In the genomic region with DNA sequence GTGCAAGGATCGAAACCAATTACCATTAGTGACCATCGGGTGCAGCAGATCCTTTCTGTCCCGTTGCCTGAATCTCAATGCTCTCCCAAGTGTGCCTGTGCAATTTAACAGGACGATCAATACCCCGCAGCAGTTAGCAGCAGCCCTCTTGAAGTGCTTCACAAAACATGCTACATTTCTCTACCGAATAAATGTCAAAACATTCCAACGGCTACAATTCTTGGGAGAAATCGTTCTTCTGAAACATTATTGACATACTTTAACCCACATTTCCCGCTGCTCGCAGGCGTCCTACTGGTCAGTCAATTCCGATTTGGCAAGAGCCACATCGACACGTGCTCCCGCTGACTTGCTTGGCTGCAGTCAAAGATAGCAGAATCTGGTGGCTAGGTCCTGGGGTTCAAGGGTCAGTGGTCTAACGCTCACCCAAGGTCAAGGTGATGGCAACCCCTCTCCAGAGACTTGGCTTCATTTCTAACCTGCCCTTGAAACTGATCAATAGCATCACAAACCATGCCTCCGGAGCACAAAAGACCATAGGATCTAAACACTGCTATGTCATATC, we compare ENCODE assay signal across 20 mouse cellular contexts.
DNase-seq lines count a peak whose midpoint lies in the region; ATAC-seq lines count a peak whose summit lies in the region.
"Had no signal": no experiment of that assay in that cellular context is flagged by ENCODE, and none has a peak within 500 bp of the region (broad histone marks: within the 10 kb centered on the region; RNA-seq: fewer than 3 reads in every experiment).

No protein-coding gene starts in this region.

- ATAC-seq in hindbrain, embryonic 11.5 days (ENCODE audit: low FRiP score), result no peak
- ATAC-seq in hindbrain, embryonic 16.5 days, result no peak
- no peak for ATAC-seq in midbrain, embryonic 14.5 days (ENCODE audit: low FRiP score, low TSS enrichment)
- no peak for ATAC-seq in midbrain, embryonic 15.5 days (replicated peaks)
- ATAC-seq: forebrain, embryonic 14.5 days; Patski had no signal

- H3K27ac ChIP-seq in hindbrain, embryonic 11.5 days (ENCODE audit: low read depth, low read length), result no peak overlapping the region
- no peak overlapping the region for H3K27ac ChIP-seq in hindbrain, embryonic 16.5 days (ENCODE audit: low read depth, low read length)
- H3K27ac ChIP-seq in midbrain, embryonic 14.5 days (replicated peaks; ENCODE audit: low read depth, low read length), result no peak overlapping the region
- no peak overlapping the region for H3K27ac ChIP-seq in midbrain, embryonic 15.5 days
- no peak overlapping the region for H3K27ac ChIP-seq in forebrain, embryonic 10.5 days
- H3K27ac ChIP-seq: embryonic facial prominence, embryonic 12.5 days; kidney, postnatal 0 days; stomach, postnatal 0 days had no signal

- no peak overlapping the region for H3K9ac ChIP-seq in hindbrain, embryonic 11.5 days (ENCODE audit: low read depth, low read length)
- H3K9ac ChIP-seq in hindbrain, embryonic 16.5 days (ENCODE audit: low read depth, low read length), result no peak overlapping the region
- H3K9ac ChIP-seq in midbrain, embryonic 14.5 days (replicated peaks; ENCODE audit: low read length), result no peak overlapping the region
- H3K9ac ChIP-seq in midbrain, embryonic 15.5 days, result no peak overlapping the region
- H3K9ac ChIP-seq: embryonic facial prominence, embryonic 12.5 days had no signal

- H3K36me3 ChIP-seq in hindbrain, embryonic 11.5 days (ENCODE audit: control insufficient read depth, insufficient read depth, low read length), result no peaks in the 10 kb centered on the region
- no peaks in the 10 kb centered on the region for H3K36me3 ChIP-seq in hindbrain, embryonic 16.5 days (ENCODE audit: control insufficient read depth, insufficient read depth, low read length)
- H3K36me3 ChIP-seq in midbrain, embryonic 14.5 days (ENCODE audit: control insufficient read depth, insufficient read depth, low read length), result no peaks in the 10 kb centered on the region
- no peaks in the 10 kb centered on the region for H3K36me3 ChIP-seq in midbrain, embryonic 15.5 days (replicated peaks)
- no peaks in the 10 kb centered on the region for H3K36me3 ChIP-seq in forebrain, embryonic 10.5 days (replicated peaks)
- H3K36me3 ChIP-seq: embryonic facial prominence, embryonic 12.5 days had no signal

- DNase-seq in adrenal gland, adult 2 months, result peak; percentile 6
- no peak for DNase-seq in adrenal gland, adult 8-10 months
- DNase-seq in hindbrain, embryonic 11.5 days (ENCODE audit: low spot score), result peak; percentile 12
- peak; percentile 20 for DNase-seq in midbrain, embryonic 14.5 days
- no peak for DNase-seq in embryo, embryonic 9.5 days (ENCODE audit: extremely low spot score)
- DNase-seq in forebrain, embryonic 10.5 days (ENCODE audit: extremely low spot score, low spot score), result no peak
- DNase-seq: adrenal gland, postnatal 14 days; gastrocnemius, postnatal 36 days; kidney, adult 11 months; lung, adult 18-20 months; lung, postnatal 14 days; right cerebral cortex, adult 18-20 months had no signal

- no peak overlapping the region for H3K4me2 ChIP-seq in hindbrain, embryonic 11.5 days (replicated peaks; ENCODE audit: low read depth, low read length)
- no peak overlapping the region for H3K4me2 ChIP-seq in hindbrain, embryonic 16.5 days (ENCODE audit: low read length)
- H3K4me2 ChIP-seq in midbrain, embryonic 14.5 days (ENCODE audit: low read length), result no peak overlapping the region
- H3K4me2 ChIP-seq in midbrain, embryonic 15.5 days, result no peak overlapping the region
- H3K4me2 ChIP-seq: embryonic facial prominence, embryonic 12.5 days had no signal

- no peaks in the 10 kb centered on the region for H3K9me3 ChIP-seq in hindbrain, embryonic 11.5 days (ENCODE audit: control insufficient read depth, low read length)
- no peaks in the 10 kb centered on the region for H3K9me3 ChIP-seq in hindbrain, embryonic 16.5 days (ENCODE audit: control insufficient read depth, low read length)
- H3K9me3 ChIP-seq in midbrain, embryonic 14.5 days (ENCODE audit: control insufficient read depth, low read length), result no peaks in the 10 kb centered on the region
- H3K9me3 ChIP-seq in midbrain, embryonic 15.5 days, result no peaks in the 10 kb centered on the region
- H3K9me3 ChIP-seq in forebrain, embryonic 10.5 days, result no peaks in the 10 kb centered on the region
- H3K9me3 ChIP-seq: embryonic facial prominence, embryonic 12.5 days had no signal

- 82% methylated on average over 17 of the region's 17 CpGs for WGBS in hindbrain, embryonic 11.5 days
- WGBS in hindbrain, embryonic 16.5 days, result 84% methylated on average over 17 of the region's 17 CpGs
- WGBS in midbrain, embryonic 14.5 days, result 82% methylated on average over 17 of the region's 17 CpGs
- WGBS in midbrain, embryonic 15.5 days, result 81% methylated on average over 17 of the region's 17 CpGs
- 89% methylated on average over 17 of the region's 17 CpGs for WGBS in forebrain, embryonic 10.5 days

- no peaks in the 10 kb centered on the region for H3K4me1 ChIP-seq in hindbrain, embryonic 11.5 days (replicated peaks; ENCODE audit: control insufficient read depth, insufficient read depth, low read length)
- no peaks in the 10 kb centered on the region for H3K4me1 ChIP-seq in hindbrain, embryonic 16.5 days (ENCODE audit: control insufficient read depth, insufficient read depth, low read depth, low read length)
- no peaks in the 10 kb centered on the region for H3K4me1 ChIP-seq in midbrain, embryonic 14.5 days (ENCODE audit: control insufficient read depth, insufficient read depth, low read length)
- no peaks in the 10 kb centered on the region for H3K4me1 ChIP-seq in midbrain, embryonic 15.5 days
- H3K4me1 ChIP-seq in forebrain, embryonic 10.5 days, result no peaks in the 10 kb centered on the region
- H3K4me1 ChIP-seq: embryonic facial prominence, embryonic 12.5 days had no signal

- no peaks in the 10 kb centered on the region for H3K27me3 ChIP-seq in hindbrain, embryonic 11.5 days (ENCODE audit: control insufficient read depth, insufficient read depth, low read length)
- no peaks in the 10 kb centered on the region for H3K27me3 ChIP-seq in hindbrain, embryonic 16.5 days (replicated peaks; ENCODE audit: control insufficient read depth, insufficient read depth, low read length)
- no peaks in the 10 kb centered on the region for H3K27me3 ChIP-seq in midbrain, embryonic 14.5 days (ENCODE audit: control insufficient read depth, insufficient read depth, low read length)
- no peaks in the 10 kb centered on the region for H3K27me3 ChIP-seq in midbrain, embryonic 15.5 days (replicated peaks)
- H3K27me3 ChIP-seq in forebrain, embryonic 10.5 days (ENCODE audit: poor library complexity, severe bottlenecking), result no peaks in the 10 kb centered on the region
- H3K27me3 ChIP-seq: embryonic facial prominence, embryonic 12.5 days; Patski had no signal

- H3K4me3 ChIP-seq in hindbrain, embryonic 11.5 days (ENCODE audit: low read depth, low read length), result no peak overlapping the region
- no peak overlapping the region for H3K4me3 ChIP-seq in hindbrain, embryonic 16.5 days (ENCODE audit: low read length)
- H3K4me3 ChIP-seq in midbrain, embryonic 14.5 days (replicated peaks; ENCODE audit: low read depth, low read length), result no peak overlapping the region
- no peak overlapping the region for H3K4me3 ChIP-seq in midbrain, embryonic 15.5 days
- H3K4me3 ChIP-seq in forebrain, embryonic 10.5 days, result no peak overlapping the region
- H3K4me3 ChIP-seq: embryonic facial prominence, embryonic 12.5 days; erythroblast, embryonic 14.5 days had no signal

Comparison
In these comparisons a context has a peak if more than half of its experiments do, and no peak if none do; other contexts are left out.
1. DNase-seq: peak in adrenal gland, adult 2 months (single experiment), hindbrain, embryonic 11.5 days (single experiment) and midbrain, embryonic 14.5 days (single experiment); none in adrenal gland, adult 8-10 months (single experiment), embryo, embryonic 9.5 days (single experiment) and forebrain, embryonic 10.5 days (single experiment).